Mouse (Mus musculus) heart, postnatal 25 days (tissue): ENCODE data around the gene Setd3. TPM values are rescaled to one million over a fixed set of nuclear protein-coding genes. Genes with fewer than 3 reads are reported as not detected.

Experiments
- DNase-seq: peaks from one replicate; pipeline ENCODE4 v3.0.0; 2022; ENCODE audit warnings: low spot score
- intact Hi-C: fragments of 180-260 bp; cut with DNase I; formaldehyde crosslinking; loops from one replicate; pipeline ENCODE4 v1.15.1; 2025
- total RNA-seq, 2 experiments: library from RNA; stranded (reverse); gene quantifications; 2 replicates each; pipeline ENCODE4 v1.2.3; 2021

Gene Setd3
- total RNA-seq, 2 experiments from 2014 or later, result 82.0 to 89.7 TPM

- intact Hi-C loops, result no loop called here
- DNase-seq, result no peak
Observed at GRCm38 (mm10) chr12:108098201-108098980, 80.7 kb downstream of the Setd3 start.

GRCm38 (mm10) chr12:108097643-108098042 is 81.5 kb downstream of the Setd3 start:
- intact Hi-C loops, result no loop called here
- DNase-seq, result no peak

- DNase-seq, result no peak
- intact Hi-C loops, result no loop called here
Observed at GRCm38 (mm10) chr12:108088253-108088652, 90.9 kb downstream of the Setd3 start.

GRCm38 (mm10) chr12:108087489-108087888 is 91.6 kb downstream of the Setd3 start:
- intact Hi-C loops, result no loop called here
- no peak for DNase-seq

DNA sequence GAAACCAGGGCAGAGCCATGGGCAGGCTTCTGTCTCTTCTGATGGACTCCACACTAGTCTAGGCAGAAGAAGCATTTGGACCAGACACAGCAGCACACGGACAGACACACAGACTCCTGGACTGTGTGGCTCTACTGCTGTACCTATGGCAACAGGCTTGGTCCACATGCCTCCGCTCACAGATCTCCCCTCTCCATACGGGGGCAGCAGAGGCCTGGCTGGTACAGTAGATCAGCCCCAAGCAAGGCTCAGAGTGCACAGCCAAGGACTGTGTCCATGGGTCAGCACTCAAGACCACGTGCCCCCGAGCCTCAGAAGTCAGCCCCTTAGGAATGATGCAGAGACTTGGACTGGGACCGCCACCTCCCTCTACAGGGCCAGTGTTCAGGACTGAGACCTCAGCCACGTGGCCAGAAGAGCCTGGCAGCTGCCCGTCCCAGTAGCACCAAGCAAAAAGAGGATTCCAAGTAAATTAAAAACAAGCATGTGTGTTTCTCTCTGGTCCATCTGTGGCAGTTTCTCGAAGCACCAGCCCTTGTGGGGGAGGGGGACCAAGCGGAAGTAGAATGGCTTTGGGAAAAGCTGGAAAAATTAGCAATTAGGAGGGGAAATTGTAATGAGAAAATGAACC is 100.9 kb downstream of the Setd3 start:
- intact Hi-C loops, result no loop called here
- no peak for DNase-seq

DNA sequence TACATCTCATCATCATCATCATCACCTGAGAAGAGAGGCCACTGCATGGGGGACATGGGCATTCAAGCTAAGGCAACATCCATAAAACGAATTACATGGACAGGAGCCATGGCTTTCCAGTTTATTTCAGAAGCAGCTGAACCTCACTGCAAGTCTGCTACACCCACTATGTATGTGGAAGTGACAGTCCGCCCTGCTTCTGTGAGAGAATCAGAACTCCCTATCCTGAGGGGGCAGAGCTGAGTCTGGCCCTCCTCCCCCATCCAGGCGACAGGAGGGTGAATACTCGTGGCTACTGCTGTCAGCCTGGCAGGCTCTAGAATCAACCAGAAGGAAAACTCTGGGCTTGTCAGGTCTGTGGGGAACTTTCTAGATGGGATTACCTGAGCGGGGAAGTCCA is 106.2 kb downstream of the Setd3 start:
- DNase-seq, result no peak
- intact Hi-C loops, result no loop called here

GRCm38 (mm10) chr12:108070685-108071662 is 108.1 kb downstream of the Setd3 start:
- intact Hi-C loops, result no loop called here
- DNase-seq, result no peak

DNA sequence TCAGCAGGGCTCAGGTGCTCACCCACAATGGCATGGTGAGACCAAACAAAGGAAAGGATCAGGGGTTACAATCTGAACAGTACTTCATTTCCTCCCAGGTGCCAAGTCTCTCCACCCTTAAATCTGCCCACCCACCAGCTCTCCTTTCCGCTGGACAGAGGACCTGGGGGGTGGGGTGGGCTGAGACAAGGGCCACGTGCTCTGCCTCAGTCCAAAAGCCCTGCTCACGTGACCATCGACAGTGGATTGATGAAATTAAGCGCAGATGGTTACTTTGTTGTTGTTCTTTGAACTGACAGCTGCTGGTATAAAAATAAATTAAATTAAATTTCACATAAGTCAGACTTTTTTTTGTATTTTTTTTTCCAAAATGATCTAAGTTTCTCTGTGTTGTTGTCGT is 109.6 kb downstream of the Setd3 start:
- DNase-seq, result no peak
- intact Hi-C loops, result no loop called here

DNA sequence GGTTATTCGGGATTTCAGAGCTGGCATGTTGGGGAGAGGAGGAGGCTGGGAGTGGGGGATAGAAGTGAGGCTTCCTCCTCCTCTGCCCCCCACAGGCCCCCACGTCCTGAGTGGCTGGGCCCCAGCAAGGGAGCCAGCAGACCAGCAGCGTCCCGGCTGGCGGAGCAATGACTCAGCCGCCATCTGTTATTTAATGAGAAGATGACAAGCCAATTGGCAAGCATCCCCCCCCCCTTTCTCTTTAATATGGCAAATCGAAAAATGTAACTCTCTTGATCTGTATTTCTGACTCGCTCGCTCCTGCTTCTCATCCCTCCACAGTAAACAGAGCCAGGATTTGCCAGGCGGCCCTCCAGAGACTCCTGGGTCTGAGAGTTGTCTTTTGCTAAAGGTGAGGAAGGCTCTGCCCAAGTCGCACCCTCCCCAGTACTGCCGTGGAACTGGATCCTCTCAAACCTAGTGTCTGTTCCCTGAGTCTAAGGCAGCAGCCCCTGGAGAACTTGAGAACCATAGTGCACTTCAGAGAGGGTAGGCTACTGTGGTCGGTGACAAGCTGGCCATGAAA is 111.2 kb downstream of the Setd3 start:
- DNase-seq, result no peak
- intact Hi-C loops, result no loop called here

GRCm38 (mm10) chr12:108067231-108067630 is 111.9 kb downstream of the Setd3 start:
- intact Hi-C loops, result no loop called here

GRCm38 (mm10) chr12:108064396-108064998 is 114.6 kb downstream of the Setd3 start:
- DNase-seq, result no peak
- intact Hi-C loops, result no loop called here

More at GRCm38 (mm10) chr12:108067231-108067630, 111.9 kb downstream of the Setd3 start:
- DNase-seq, result no peak

DNA sequence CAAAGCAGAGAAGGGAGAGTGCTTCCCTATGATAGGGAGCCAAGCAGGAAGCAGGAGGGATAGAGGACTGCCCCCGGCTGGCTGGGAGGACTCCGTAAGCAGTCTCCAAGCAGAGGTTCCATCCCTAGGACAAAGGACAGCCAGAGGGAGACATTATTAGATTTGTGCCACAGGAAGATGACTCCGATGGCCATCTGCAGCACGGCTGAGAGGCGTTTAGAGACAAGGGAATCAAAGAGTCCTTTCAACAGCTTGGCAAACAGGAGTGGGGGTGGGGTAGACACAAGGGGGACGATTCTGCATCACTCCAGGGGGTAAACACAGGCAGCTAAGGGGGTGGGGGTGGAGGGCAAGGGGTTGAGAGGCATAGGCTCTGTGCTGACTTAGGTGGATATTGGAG is 115.1 kb downstream of the Setd3 start:
- no peak for DNase-seq
- intact Hi-C loops, result no loop called here

- no peak for DNase-seq
- intact Hi-C loops, result no loop called here
Observed at GRCm38 (mm10) chr12:108062137-108062536, 117.0 kb downstream of the Setd3 start.

GRCm38 (mm10) chr12:108061661-108062060 is 117.5 kb downstream of the Setd3 start:
- intact Hi-C loops, result no loop called here
- DNase-seq, result no peak

Other genes with a start within 250 kb of the Setd3 start
- 1 to 10 TPM; 1.1 to 1.6 TPM for gene Bcl11b, start 175.7 kb downstream of the Setd3 start, total RNA-seq
- 10 to 100 TPM; 28.0 to 28.9 TPM for gene Ccnk, start 265 bp upstream of the Setd3 start, total RNA-seq
- 10 to 100 TPM; 36.4 to 40.9 TPM for gene Ccdc85c, start 96.1 kb upstream of the Setd3 start, total RNA-seq
- gene Hhipl1, start 127.0 kb upstream of the Setd3 start, total RNA-seq, result 1 to 10 TPM in 1 of 2 experiments, under 1 TPM in 1; 0.95 to 1.7 TPM
- gene Cyp46a1, start 155.1 kb upstream of the Setd3 start, total RNA-seq, result under 1 TPM; 0.31 to 0.36 TPM
- gene Eml1, start 191.6 kb upstream of the Setd3 start, total RNA-seq, result 10 to 100 TPM; 76.4 to 78.6 TPM